Mouse (Mus musculus): Measurements from ENCODE around the gene Gstm7. TPM values are rescaled to one million over a fixed set of nuclear protein-coding genes. Genes with fewer than 3 reads are reported as not detected.

Gene Gstm7
- total and polyA plus RNA-seq, 2 experiments from 2014 or later, result 29.8 to 39.0 TPM

DNA sequence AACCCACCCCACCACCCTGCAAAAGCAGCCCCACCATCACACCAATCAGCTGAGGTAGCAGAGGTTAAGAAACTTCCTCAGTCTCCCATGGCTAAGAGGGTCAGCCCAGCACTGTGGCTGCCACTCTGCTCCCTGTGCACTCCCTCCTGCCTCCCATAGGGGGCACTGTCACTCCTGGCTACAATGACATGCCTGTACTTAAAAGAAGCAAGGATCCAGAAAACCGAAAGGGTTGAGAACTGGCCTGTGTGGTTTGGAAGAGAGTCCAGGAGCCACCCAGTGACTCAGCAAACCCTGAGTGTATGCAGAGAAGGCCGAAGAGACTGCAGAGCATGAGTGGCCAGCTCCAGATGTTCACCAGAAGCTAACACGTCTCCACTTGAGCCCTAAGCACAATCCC is 7.8 kb upstream of the Gstm7 start:
- Histone ChIP-seq H3K27ac (no peak overlapping the region; the same call in 1 of the 2 replicates), H3K4me3 (ENCODE audit: low read length) (no peak overlapping the region), H3K27me3 (ENCODE audit: insufficient read depth, low read length) (no peaks in the 10 kb centered on the region), H3K4me1 (ENCODE audit: insufficient read depth, low read length) (peaks cover 8% of the 10 kb centered on the region), H3K36me3 (ENCODE audit: insufficient read depth, low read length) (no peaks in the 10 kb centered on the region), H3K4me2 (ENCODE audit: low read depth, low read length) (no peak overlapping the region), H3K9me3 (ENCODE audit: low read length) (no peaks in the 10 kb centered on the region), H3K9ac (replicated peaks; ENCODE audit: low read length) (no peak overlapping the region)
- ATAC-seq, result peak; percentile 44; the same call in 1 of the 2 replicates
- peak; percentile 53 for DNase-seq (ENCODE audit: low spot score)
- 43% methylated on average over 3 of the region's 3 CpGs for WGBS
- peak; percentile 76 for TF ChIP-seq CTCF (IDR thresholded peaks at IDR 0.05; ENCODE audit: low read depth)

DNA sequence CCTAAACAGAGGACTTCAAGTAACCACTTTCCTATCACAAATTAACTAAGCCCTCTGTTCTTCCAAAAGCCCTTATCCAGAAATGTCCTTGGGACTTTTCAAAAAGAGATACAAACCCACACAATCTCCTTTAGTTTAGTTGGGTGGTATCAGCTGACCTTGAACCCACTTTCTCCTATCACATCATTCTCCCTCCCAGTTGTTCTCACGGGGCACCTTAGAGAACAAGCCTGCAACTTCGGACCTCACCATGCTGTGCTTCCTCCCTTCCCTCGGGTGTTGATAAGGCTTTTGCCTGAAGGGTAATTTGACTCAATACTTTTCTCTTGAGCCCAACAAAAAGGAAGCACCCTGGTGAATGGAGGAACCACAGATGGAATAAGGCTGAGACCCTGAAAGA is 4.3 kb upstream of the Gstm7 start:
- Histone ChIP-seq H3K9me3 (ENCODE audit: low read length) (no peaks in the 10 kb centered on the region), H3K4me1 (ENCODE audit: insufficient read depth, low read length) (peaks cover 5% of the 10 kb centered on the region; the same call in 1 of the 2 replicates), H3K4me2 (ENCODE audit: low read depth, low read length) (no peak overlapping the region), H3K27me3 (ENCODE audit: insufficient read depth, low read length) (no peaks in the 10 kb centered on the region), H3K9ac (replicated peaks; ENCODE audit: low read length) (no peak overlapping the region), H3K36me3 (ENCODE audit: insufficient read depth, low read length) (no peaks in the 10 kb centered on the region), H3K27ac (no peak overlapping the region), H3K4me3 (ENCODE audit: low read length) (no peak overlapping the region)
- DNase-seq (ENCODE audit: low spot score) (no peak), ATAC-seq (no peak)
- no peak for TF ChIP-seq CTCF (IDR thresholded peaks at IDR 0.05; ENCODE audit: low read depth)
- 75% methylated on average over 3 of the region's 3 CpGs for WGBS

GRCm38 (mm10) chr3:107935268-107935667 is 3.7 kb upstream of the Gstm7 start:
- no peaks in the 10 kb centered on the region for H3K9me3 ChIP-seq (ENCODE audit: low read length)
- H3K27me3 ChIP-seq (ENCODE audit: insufficient read depth, low read length), result no peaks in the 10 kb centered on the region
- no peak for TF ChIP-seq CTCF (IDR thresholded peaks at IDR 0.05; ENCODE audit: low read depth)
- no peak for DNase-seq (ENCODE audit: low spot score)
- H3K4me3 ChIP-seq (ENCODE audit: low read length), result no peak overlapping the region
- no peak overlapping the region for H3K4me2 ChIP-seq (ENCODE audit: low read depth, low read length)
- no peak for ATAC-seq
- H3K36me3 ChIP-seq (ENCODE audit: insufficient read depth, low read length), result no peaks in the 10 kb centered on the region
- no peak overlapping the region for H3K27ac ChIP-seq
- H3K4me1 ChIP-seq (ENCODE audit: insufficient read depth, low read length), result peaks cover 5% of the 10 kb centered on the region; the same call in 1 of the 2 replicates
- WGBS, result 93% methylated on average over 3 of the region's 3 CpGs
- H3K9ac ChIP-seq (replicated peaks; ENCODE audit: low read length), result no peak overlapping the region

GRCm38 (mm10) chr3:107932128-107932527 is 511 bp upstream of the Gstm7 start:
- H3K36me3 ChIP-seq (ENCODE audit: insufficient read depth, low read length), result no peaks in the 10 kb centered on the region
- no peak overlapping the region for H3K9ac ChIP-seq (replicated peaks; ENCODE audit: low read length)
- no peaks in the 10 kb centered on the region for H3K27me3 ChIP-seq (ENCODE audit: insufficient read depth, low read length)
- WGBS, result 49% methylated on average over 6 of the region's 6 CpGs
- H3K4me3 ChIP-seq (ENCODE audit: low read length), result no peak overlapping the region
- DNase-seq (ENCODE audit: low spot score) (no peak), ATAC-seq (no peak)
- no peaks in the 10 kb centered on the region for H3K9me3 ChIP-seq (ENCODE audit: low read length)
- no peak overlapping the region for H3K4me2 ChIP-seq (ENCODE audit: low read depth, low read length)
- no peak for TF ChIP-seq CTCF (IDR thresholded peaks at IDR 0.05; ENCODE audit: low read depth)
- H3K27ac ChIP-seq, result peak overlapping the region; percentile 78
- peaks cover 5% of the 10 kb centered on the region; the same call in 1 of the 2 replicates for H3K4me1 ChIP-seq (ENCODE audit: insufficient read depth, low read length)

DNA sequence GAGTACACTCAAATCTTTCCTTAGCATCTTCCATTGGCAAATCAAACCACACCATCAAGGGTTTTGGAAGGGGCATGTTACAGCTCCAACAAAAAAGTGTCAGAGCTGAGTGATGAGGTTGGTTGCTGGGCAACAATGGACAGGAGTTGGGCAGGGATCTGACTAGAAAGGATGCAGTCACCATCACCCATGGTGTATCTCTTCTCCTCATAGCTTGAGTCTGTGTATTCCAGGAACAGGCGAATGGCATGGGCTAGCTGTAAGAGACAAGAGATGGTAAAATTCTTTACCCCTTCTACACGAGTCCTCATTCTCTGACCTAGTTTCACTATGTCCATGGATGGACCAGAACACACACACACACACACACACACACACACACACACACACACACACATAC is 483 bp downstream of the Gstm7 start:
- Histone ChIP-seq H3K4me1 (ENCODE audit: insufficient read depth, low read length) (peaks cover 5% of the 10 kb centered on the region; the same call in 1 of the 2 replicates), H3K9me3 (ENCODE audit: low read length) (no peaks in the 10 kb centered on the region), H3K36me3 (ENCODE audit: insufficient read depth, low read length) (no peaks in the 10 kb centered on the region), H3K4me3 (ENCODE audit: low read length) (peak overlapping the region; percentile 22; the same call in 1 of the 2 replicates), H3K27me3 (ENCODE audit: insufficient read depth, low read length) (no peaks in the 10 kb centered on the region), H3K27ac (peak overlapping the region; percentile 78), H3K4me2 (ENCODE audit: low read depth, low read length) (peak overlapping the region; percentile 42), H3K9ac (replicated peaks; ENCODE audit: low read length) (0 out of 2 replicates have a peak overlapping the region, but pooled peaks have one; percentile 17)
- ATAC-seq, result no peak
- peak; percentile 39 for DNase-seq (ENCODE audit: low spot score)
- 38% methylated on average over 2 of the region's 2 CpGs for WGBS
- no peak for TF ChIP-seq CTCF (IDR thresholded peaks at IDR 0.05; ENCODE audit: low read depth)

- H3K27me3 ChIP-seq (ENCODE audit: insufficient read depth, low read length), result no peaks in the 10 kb centered on the region
- ATAC-seq (no peak), DNase-seq (ENCODE audit: low spot score) (no peak)
- no peaks in the 10 kb centered on the region for H3K36me3 ChIP-seq (ENCODE audit: insufficient read depth, low read length)
- H3K4me3 ChIP-seq (ENCODE audit: low read length), result no peak overlapping the region
- H3K9me3 ChIP-seq (ENCODE audit: low read length), result no peaks in the 10 kb centered on the region
- no peak overlapping the region for H3K27ac ChIP-seq
- WGBS, result 86% methylated on average over 4 of the region's 4 CpGs
- TF ChIP-seq CTCF (IDR thresholded peaks at IDR 0.05; ENCODE audit: low read depth), result no peak
- peaks cover 5% of the 10 kb centered on the region; the same call in 1 of the 2 replicates for H3K4me1 ChIP-seq (ENCODE audit: insufficient read depth, low read length)
- no peak overlapping the region for H3K4me2 ChIP-seq (ENCODE audit: low read depth, low read length)
- no peak overlapping the region for H3K9ac ChIP-seq (replicated peaks; ENCODE audit: low read length)
Measured at GRCm38 (mm10) chr3:107929731-107930130, 1.9 kb downstream of the Gstm7 start.

- DNase-seq (ENCODE audit: low spot score) (no peak), ATAC-seq (no peak)
- H3K36me3 ChIP-seq (ENCODE audit: insufficient read depth, low read length), result no peaks in the 10 kb centered on the region
- H3K9ac ChIP-seq (replicated peaks; ENCODE audit: low read length), result no peak overlapping the region
- no peak for TF ChIP-seq CTCF (IDR thresholded peaks at IDR 0.05; ENCODE audit: low read depth)
- no peak overlapping the region for H3K4me2 ChIP-seq (ENCODE audit: low read depth, low read length)
- no peak overlapping the region for H3K4me3 ChIP-seq (ENCODE audit: low read length)
- H3K9me3 ChIP-seq (ENCODE audit: low read length), result no peaks in the 10 kb centered on the region
- 92% methylated on average over 4 of the region's 4 CpGs for WGBS
- no peak overlapping the region for H3K27ac ChIP-seq
- H3K4me1 ChIP-seq (ENCODE audit: insufficient read depth, low read length), result peaks cover 5% of the 10 kb centered on the region; the same call in 1 of the 2 replicates
- H3K27me3 ChIP-seq (ENCODE audit: insufficient read depth, low read length), result no peaks in the 10 kb centered on the region
Measured at GRCm38 (mm10) chr3:107929243-107929642, 2.4 kb downstream of the Gstm7 start.
